Mouse (Mus musculus) bone marrow macrophage, adult 2 months (primary cell): ENCODE results near the gene Nap1l2. TPM values are rescaled to one million over a fixed set of nuclear protein-coding genes. Genes with fewer than 3 reads are reported as not detected.
"Not testable (repeated sequence)": the region's sequence is repeated elsewhere in the genome, so short reads cannot be mapped to it uniquely, and the experiment has no call there.

Source experiments
- H3K27ac ChIP-seq: 2 replicates; pipeline ENCODE4 v1.5.1; 2012; ENCODE audit warnings: low read depth, low read length; ENCODE audit not compliant: insufficient read depth
- H3K4me1 ChIP-seq: 2 replicates; pipeline ENCODE4 v1.6.1; 2012; ENCODE audit warnings: low read length; ENCODE audit not compliant: control insufficient read depth, insufficient read depth
- H3K4me3 ChIP-seq: 2 replicates; pipeline ENCODE4 v1.5.1; 2012; ENCODE audit warnings: mild to moderate bottlenecking, low read length, moderate library complexity; ENCODE audit not compliant: insufficient read depth
- CTCF ChIP-seq: IDR thresholded peaks from 2 replicates; pipeline ENCODE4 v1.5.1; 2012; ENCODE audit warnings: low read depth, mild to moderate bottlenecking, low read length, moderate library complexity
- POLR2A ChIP-seq: IDR thresholded peaks from 2 replicates; pipeline ENCODE4 v1.6.1; 2012; ENCODE audit warnings: mild to moderate bottlenecking, low read depth, low read length, borderline replicate concordance
- polyA plus RNA-seq: library from polyadenylated mRNA; stranded (reverse); fragments of >200 nt; gene quantifications from 2 replicates; pipeline ENCODE4 v1.2.4, GENCODE M21; 2012; ENCODE audit not compliant: missing spikeins, insufficient read depth, insufficient read length

Nap1l2 gene
- 0.29 TPM in 1 of 2 replicates, not detected in the other for polyA plus RNA-seq

- peak within 1 kb of the TSS; percentile 36 for H3K4me3 ChIP-seq
- 0 out of 2 replicates have a peak, but pooled peaks cover 2% of the 10 kb centered on the region for H3K4me1 ChIP-seq
- H3K27ac ChIP-seq: no peak within 1 kb of the TSS
- TF ChIP-seq POLR2A: no peak
Observed at GRCm38 (mm10) chrX:103186431-103186786, at the start of gene Nap1l2. Gene Nap1l2 (minus strand): TSS chrX:103186640.

GRCm38 (mm10) chrX:103215251-103215650 is 28.8 kb upstream of the Nap1l2 start:
- TF ChIP-seq POLR2A: no peak
- TF ChIP-seq CTCF: no peak
- H3K27ac ChIP-seq: no peak overlapping the region
- no peaks in the 10 kb centered on the region for H3K4me1 ChIP-seq
- H3K4me3 ChIP-seq: no peak overlapping the region

- Histone ChIP-seq H3K4me3 (no peak overlapping the region), H3K27ac (no peak overlapping the region), H3K4me1 (0 out of 2 replicates have a peak, but pooled peaks cover 2% of the 10 kb centered on the region)
- TF ChIP-seq POLR2A (no peak), CTCF (no peak)
Observed at GRCm38 (mm10) chrX:103186829-103187228, 389 bp upstream of the Nap1l2 start.

GRCm38 (mm10) chrX:103185781-103186430 is 534 bp downstream of the Nap1l2 start:
- TF ChIP-seq CTCF: no peak
- no peak for TF ChIP-seq POLR2A
- H3K27ac ChIP-seq: no peak overlapping the region
- 0 out of 2 replicates have a peak, but pooled peaks cover 2% of the 10 kb centered on the region for H3K4me1 ChIP-seq
- peak overlapping the region; percentile 36 for H3K4me3 ChIP-seq

- TF ChIP-seq POLR2A: no peak
- no peak for TF ChIP-seq CTCF
- Histone ChIP-seq H3K4me1 (peaks cover 2% of the 10 kb centered on the region; the same call in 1 of the 2 replicates), H3K4me3 (no peak overlapping the region), H3K27ac (no peak overlapping the region)
Observed at GRCm38 (mm10) chrX:103183536-103183935, 2.9 kb downstream of the Nap1l2 start.

GRCm38 (mm10) chrX:103179771-103180558 is 6.5 kb downstream of the Nap1l2 start:
- no peak overlapping the region for H3K4me3 ChIP-seq
- no peaks in the 10 kb centered on the region; the same call in 1 of the 2 replicates for H3K4me1 ChIP-seq
- TF ChIP-seq CTCF: no peak
- TF ChIP-seq POLR2A: no peak
- no peak overlapping the region for H3K27ac ChIP-seq

GRCm38 (mm10) chrX:103164948-103165605 is 21.4 kb downstream of the Nap1l2 start:
- H3K27ac ChIP-seq, H3K4me1 ChIP-seq: not testable (repeated sequence)
- H3K4me3 ChIP-seq: peak overlapping the region; percentile 28

GRCm38 (mm10) chrX:103156134-103156533 is 30.3 kb downstream of the Nap1l2 start:
- TF ChIP-seq CTCF (no peak), POLR2A (no peak)
- H3K4me1 ChIP-seq: peaks cover 4% of the 10 kb centered on the region; the same call in 1 of the 2 replicates
- no peak overlapping the region for H3K4me3 ChIP-seq
- no peak overlapping the region for H3K27ac ChIP-seq

- H3K4me3 ChIP-seq: no peak overlapping the region
- no peaks in the 10 kb centered on the region for H3K4me1 ChIP-seq
- TF ChIP-seq CTCF: no peak
- TF ChIP-seq POLR2A: no peak
- no peak overlapping the region for H3K27ac ChIP-seq
Observed at GRCm38 (mm10) chrX:103138549-103138948, 47.9 kb downstream of the Nap1l2 start.

Other genes with a start within 250 kb of the Nap1l2 start
- not detected in 2 replicates for gene Cdx4, start 134.8 kb upstream of the Nap1l2 start, polyA plus RNA-seq
- gene Chic1, start 169.8 kb upstream of the Nap1l2 start, polyA plus RNA-seq: 0.11 TPM in 1 of 2 replicates, not detected in the other
- not detected in 2 replicates for gene Tsx, start 227.8 kb upstream of the Nap1l2 start, polyA plus RNA-seq
- not detected in 2 replicates for gene Gm26992, start 235.4 kb upstream of the Nap1l2 start, polyA plus RNA-seq